Mouse (Mus musculus) erythroblast, embryonic 14.5 days (primary cell): ENCODE data around the gene Galnt17.

ENCODE experiments used
- GATA1 ChIP-seq: IDR thresholded peaks from 2 replicates; pipeline ENCODE4 v1.6.1; 2012; ENCODE audit warnings: low read length, inconsistent platforms, mixed read lengths
- TAL1 ChIP-seq: IDR thresholded peaks from 3 replicates; pipeline ENCODE4 v1.6.1; 2012; ENCODE audit warnings: low read length, inconsistent platforms, mixed read lengths

GRCm38 (mm10) chr5:131241689-131242088 lies 66.6 kb downstream of the Galnt17 start:
- TF ChIP-seq GATA1 (no peak), TAL1 (no peak)
